Mouse (Mus musculus) forebrain, embryonic 12.5 days (tissue): ENCODE data around the gene Gm45015. TPM values are rescaled to one million over a fixed set of nuclear protein-coding genes. Genes with fewer than 3 reads are reported as not detected.
A peak's percentile ranks its signal among the peaks of the same experiment; 100 is the strongest.

ENCODE experiments used
- ATAC-seq: fragments of 200-750 bp; cut with Nextera tagmentation; 2 replicates; pipeline ENCODE4 v1.8.0; 2017; ENCODE audit warnings: moderate TSS enrichment; ENCODE audit not compliant: low FRiP score
- H3K27ac ChIP-seq: fragments of 300-500 bp; sonication (generic); 2 replicates; pipeline ENCODE4 v1.5.1; 2016; ENCODE audit warnings: mild to moderate bottlenecking
- H3K27me3 ChIP-seq: fragments of 300-500 bp; sonication (generic); 2 replicates; pipeline ENCODE4 v1.6.1; 2016; ENCODE audit warnings: mild to moderate bottlenecking
- H3K36me3 ChIP-seq: fragments of 300-500 bp; sonication (generic); replicated peaks from 2 replicates; pipeline ENCODE4 v1.6.1; 2016; ENCODE audit warnings: mild to moderate bottlenecking
- H3K4me1 ChIP-seq: fragments of 300-500 bp; sonication (generic); 2 replicates; pipeline ENCODE4 v1.6.1; 2016
- H3K4me2 ChIP-seq: fragments of 300-500 bp; sonication (generic); 2 replicates; pipeline ENCODE4 v1.6.1; 2016; ENCODE audit warnings: mild to moderate bottlenecking, moderate library complexity
- H3K4me3 ChIP-seq: fragments of 300-500 bp; sonication (generic); replicated peaks from 2 replicates; pipeline ENCODE4 v1.5.1; 2016; ENCODE audit warnings: mild to moderate bottlenecking
- H3K9ac ChIP-seq: fragments of 300-500 bp; sonication (generic); 2 replicates; pipeline ENCODE4 v1.6.1; 2016; ENCODE audit warnings: mild to moderate bottlenecking
- H3K9me3 ChIP-seq: fragments of 300-500 bp; sonication (generic); 2 replicates; pipeline ENCODE4 v1.6.1; 2016
- WGBS: fragments of 180-500 bp; shearing (Covaris S2); methylation state at CpG from one replicate; pipeline ENCODE4 v1.1.7; 2016; 5-methylcytosine and 5-hydroxymethylcytosine counted together
- polyA plus RNA-seq: library from polyadenylated mRNA; unstranded; fragments of >200 nt; fragmentation: Nextera tagmentation; extraction: Ambion mirVana; gene quantifications from 2 replicates; pipeline ENCODE4 v1.2.1, GENCODE M21; 2016

The Gm45015 gene
- not detected in 2 replicates for polyA plus RNA-seq

- Histone ChIP-seq H3K27me3 (0 out of 2 replicates have a peak, but pooled peaks cover 4% of the 10 kb centered on the region), H3K36me3 (no peaks in the 10 kb centered on the region), H3K9me3 (no peaks in the 10 kb centered on the region), H3K9ac (no peak within 1 kb of the TSS), H3K4me3 (no peak within 1 kb of the TSS), H3K4me1 (no peaks in the 10 kb centered on the region), H3K27ac (no peak within 1 kb of the TSS), H3K4me2 (no peak within 1 kb of the TSS)
- 90% methylated on average over 4 of the region's 4 CpGs for WGBS
- ATAC-seq = no peak
Observed at GRCm38 (mm10) chrX:73336740-73337139, at the start of gene Gm45015. Gene Gm45015, minus strand, starts transcription at chrX:73336840.

DNA sequence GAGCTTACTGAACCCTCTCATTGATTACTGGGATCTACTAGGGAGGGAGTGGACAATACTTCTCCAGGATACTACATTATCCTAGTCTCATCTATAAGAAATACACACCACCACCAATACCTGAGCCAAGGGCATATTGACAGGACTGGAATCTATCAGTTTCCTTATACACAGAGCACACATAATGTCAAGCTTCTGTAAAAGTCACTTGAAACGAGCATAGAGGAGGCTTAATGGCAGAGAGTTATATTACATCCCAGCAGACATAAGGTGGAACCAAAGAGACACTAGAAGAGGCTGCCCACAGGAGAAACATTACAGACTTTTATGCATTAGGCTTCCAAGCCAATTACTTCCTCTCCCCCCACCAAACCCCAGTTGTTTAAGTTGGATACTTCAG lies 48.3 kb upstream of the Gm45015 start:
- WGBS = 48% methylated on average over 1 of the region's 1 CpGs
- ATAC-seq = no peak
- H3K27ac ChIP-seq = no peak overlapping the region

GRCm38 (mm10) chrX:73384419-73384818 lies 47.8 kb upstream of the Gm45015 start:
- Histone ChIP-seq H3K9me3 (no peaks in the 10 kb centered on the region), H3K4me2 (no peak overlapping the region), H3K27ac (no peak overlapping the region), H3K27me3 (0 out of 2 replicates have a peak, but pooled peaks cover 4% of the 10 kb centered on the region), H3K36me3 (no peaks in the 10 kb centered on the region), H3K9ac (no peak overlapping the region), H3K4me3 (no peak overlapping the region), H3K4me1 (no peaks in the 10 kb centered on the region)
- ATAC-seq = peak; percentile 57
- 75% methylated on average over 6 of the region's 6 CpGs for WGBS

More for the DNA sequence above, 48.3 kb upstream of the Gm45015 start:
- no peaks in the 10 kb centered on the region for H3K36me3 ChIP-seq
- H3K27me3 ChIP-seq = 0 out of 2 replicates have a peak, but pooled peaks cover 4% of the 10 kb centered on the region
- H3K4me2 ChIP-seq = no peak overlapping the region
- H3K4me3 ChIP-seq = no peak overlapping the region
- H3K9me3 ChIP-seq = no peaks in the 10 kb centered on the region
- H3K4me1 ChIP-seq = no peaks in the 10 kb centered on the region
- no peak overlapping the region for H3K9ac ChIP-seq

DNA sequence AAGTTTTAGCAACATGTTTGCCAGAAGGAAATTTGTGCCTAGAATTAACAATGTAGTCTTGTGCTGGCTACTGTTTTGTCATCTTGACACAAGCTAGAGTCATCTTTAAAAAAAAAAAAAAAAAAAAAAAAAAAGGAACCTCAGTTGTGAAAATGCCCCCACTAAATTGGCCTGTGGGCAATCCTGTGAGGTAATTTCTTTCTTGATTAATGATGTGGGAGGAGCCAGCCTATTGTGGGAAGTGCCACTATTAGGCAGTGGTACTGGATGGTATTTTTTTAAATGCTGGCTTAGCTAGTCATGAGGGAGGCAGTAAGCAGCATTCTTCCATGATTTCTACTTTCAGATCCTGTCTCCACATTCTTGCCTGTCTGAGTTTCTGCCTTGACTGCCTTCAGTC lies 26.7 kb upstream of the Gm45015 start:
- Histone ChIP-seq H3K4me2 (no peak overlapping the region), H3K9ac (no peak overlapping the region), H3K36me3 (0 out of 2 replicates have a peak, but pooled peaks cover 5% of the 10 kb centered on the region), H3K4me1 (no peaks in the 10 kb centered on the region), H3K9me3 (no peaks in the 10 kb centered on the region), H3K27me3 (no peaks in the 10 kb centered on the region), H3K4me3 (no peak overlapping the region), H3K27ac (no peak overlapping the region)
- no peak for ATAC-seq

DNA sequence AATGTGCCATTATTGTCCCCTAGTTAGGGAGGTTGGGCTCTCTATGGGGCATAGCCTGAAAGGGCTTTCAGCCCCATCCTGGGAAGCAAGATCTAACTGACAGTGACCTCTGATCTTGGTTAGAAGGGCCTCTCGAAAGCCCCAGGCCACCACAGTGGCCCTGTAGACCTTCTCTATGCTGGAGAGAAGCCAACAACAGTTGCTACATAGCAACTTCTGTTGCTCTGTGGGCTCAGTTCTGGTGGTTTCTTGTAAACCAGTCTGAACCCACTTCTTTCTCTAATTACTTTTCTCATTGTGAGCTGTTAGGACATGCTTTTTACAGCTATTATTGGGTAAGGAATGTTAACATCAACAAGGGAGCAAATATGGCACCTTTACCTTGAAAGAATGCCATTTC lies 20.1 kb upstream of the Gm45015 start:
- 0 out of 2 replicates have a peak, but pooled peaks cover 5% of the 10 kb centered on the region for H3K9me3 ChIP-seq
- peaks cover 43% of the 10 kb centered on the region for H3K36me3 ChIP-seq
- WGBS = 100% methylated on average over 1 of the region's 1 CpGs
- H3K4me1 ChIP-seq = no peaks in the 10 kb centered on the region
- no peak overlapping the region for H3K4me2 ChIP-seq
- ATAC-seq = no peak
- no peak overlapping the region for H3K9ac ChIP-seq
- H3K4me3 ChIP-seq = no peak overlapping the region
- no peak overlapping the region for H3K27ac ChIP-seq
- no peaks in the 10 kb centered on the region for H3K27me3 ChIP-seq

DNA sequence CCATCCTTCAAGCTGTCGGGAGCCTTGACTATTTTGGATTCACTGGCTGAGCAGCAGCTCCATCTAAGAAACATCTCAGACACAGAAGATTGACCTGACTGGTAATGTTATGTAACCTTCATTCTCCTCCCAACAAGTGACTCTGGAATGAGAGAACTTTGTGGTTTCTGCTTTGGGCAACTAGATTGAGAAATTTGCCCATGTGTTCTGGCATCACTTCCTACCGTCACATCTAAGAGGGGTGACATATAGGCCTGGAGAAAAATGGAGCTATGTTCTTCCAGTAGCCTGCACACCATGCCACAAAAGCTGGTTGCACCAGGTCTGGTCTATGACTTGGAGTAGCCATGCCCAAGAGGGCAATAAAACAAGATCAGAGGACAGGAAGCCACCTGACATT lies 19.5 kb upstream of the Gm45015 start:
- WGBS = 94% methylated on average over 2 of the region's 2 CpGs
- ATAC-seq = no peak
- peaks cover 44% of the 10 kb centered on the region for H3K36me3 ChIP-seq

GRCm38 (mm10) chrX:73344346-73344745 lies 7.7 kb upstream of the Gm45015 start:
- 83% methylated on average over 1 of the region's 1 CpGs for WGBS

More for the DNA sequence above, 19.5 kb upstream of the Gm45015 start:
- Histone ChIP-seq H3K27ac (no peak overlapping the region), H3K9me3 (0 out of 2 replicates have a peak, but pooled peaks cover 5% of the 10 kb centered on the region), H3K9ac (no peak overlapping the region), H3K4me3 (no peak overlapping the region), H3K4me1 (no peaks in the 10 kb centered on the region), H3K4me2 (no peak overlapping the region), H3K27me3 (no peaks in the 10 kb centered on the region)

GRCm38 (mm10) chrX:73343802-73344201 lies 7.2 kb upstream of the Gm45015 start:
- Histone ChIP-seq H3K36me3 (no peaks in the 10 kb centered on the region), H3K4me2 (peak overlapping the region; percentile 60), H3K4me1 (peaks cover 6% of the 10 kb centered on the region), H3K9ac (no peak overlapping the region), H3K9me3 (no peaks in the 10 kb centered on the region), H3K4me3 (no peak overlapping the region), H3K27ac (no peak overlapping the region), H3K27me3 (no peaks in the 10 kb centered on the region)
- ATAC-seq = no peak
- WGBS = 100% methylated on average over 1 of the region's 1 CpGs

More at GRCm38 (mm10) chrX:73344346-73344745, 7.7 kb upstream of the Gm45015 start:
- no peak for ATAC-seq
- no peaks in the 10 kb centered on the region for H3K9me3 ChIP-seq
- H3K27me3 ChIP-seq = no peaks in the 10 kb centered on the region
- no peak overlapping the region for H3K27ac ChIP-seq
- H3K36me3 ChIP-seq = no peaks in the 10 kb centered on the region
- no peak overlapping the region for H3K4me3 ChIP-seq
- H3K4me2 ChIP-seq = no peak overlapping the region
- peaks cover 6% of the 10 kb centered on the region for H3K4me1 ChIP-seq
- no peak overlapping the region for H3K9ac ChIP-seq

DNA sequence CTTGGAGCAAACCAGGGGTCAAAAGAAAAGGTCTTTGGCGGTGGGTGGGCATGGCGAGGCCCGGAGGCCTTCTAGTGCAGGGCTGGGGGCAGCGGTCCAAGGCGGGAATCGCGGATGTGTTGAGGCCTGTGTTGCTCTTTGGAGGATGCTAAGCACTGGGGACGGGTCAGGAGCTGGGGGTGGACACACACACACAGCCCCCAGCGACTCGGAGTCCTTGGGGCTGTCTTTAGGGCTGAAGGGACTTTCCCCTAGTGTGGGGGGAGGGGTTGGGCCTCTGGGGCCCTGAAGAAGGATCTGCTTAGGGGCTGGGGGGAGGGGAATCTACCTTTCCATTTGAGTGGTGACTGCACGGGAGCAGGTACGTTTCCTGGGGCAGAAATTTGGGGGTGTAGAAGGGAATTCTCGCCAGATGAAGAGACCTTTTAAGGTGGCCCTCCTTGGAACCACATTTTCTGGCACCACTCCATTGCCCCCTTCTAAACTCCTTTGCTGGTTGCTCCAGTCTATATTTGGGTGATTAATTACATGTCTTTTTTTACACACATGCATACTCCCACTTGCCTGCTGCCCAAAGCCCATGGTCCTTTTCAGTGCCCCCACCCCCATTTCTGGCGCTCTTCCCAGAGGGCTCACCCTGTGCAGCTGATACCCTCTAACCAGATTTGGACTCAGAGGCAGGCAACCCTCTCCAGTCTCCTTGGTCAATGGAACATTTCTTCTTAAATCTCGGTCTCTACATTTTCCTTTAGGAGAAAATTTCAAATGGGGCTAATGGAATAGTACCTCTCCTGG lies 6.5 kb upstream of the Gm45015 start:
- WGBS = 27% methylated on average over 15 of the region's 15 CpGs

GRCm38 (mm10) chrX:73342483-73342895 lies 5.8 kb upstream of the Gm45015 start, which contains the start of gene Zfp275:
Gene Zfp275, plus strand, starts transcription at chrX:73342621.
- no peaks in the 10 kb centered on the region for H3K36me3 ChIP-seq
- H3K4me2 ChIP-seq = peak within 1 kb of the TSS; percentile 60
- ATAC-seq = peak; percentile 94
- peak within 1 kb of the TSS; percentile 68 for H3K9ac ChIP-seq
- H3K27ac ChIP-seq = peak within 1 kb of the TSS; percentile 56; the same call in 1 of the 2 replicates
- no peaks in the 10 kb centered on the region for H3K27me3 ChIP-seq
- 15% methylated on average over 36 of the region's 37 CpGs for WGBS
- no peaks in the 10 kb centered on the region for H3K9me3 ChIP-seq
- H3K4me1 ChIP-seq = peaks cover 6% of the 10 kb centered on the region
- H3K4me3 ChIP-seq = peak within 1 kb of the TSS; percentile 57

More for the DNA sequence above, 6.5 kb upstream of the Gm45015 start:
- H3K4me3 ChIP-seq = peak overlapping the region; percentile 57
- H3K27ac ChIP-seq = 0 out of 2 replicates have a peak overlapping the region, but pooled peaks have one; percentile 56
- peaks cover 6% of the 10 kb centered on the region for H3K4me1 ChIP-seq
- H3K4me2 ChIP-seq = peak overlapping the region; percentile 60
- no peaks in the 10 kb centered on the region for H3K27me3 ChIP-seq
- no peaks in the 10 kb centered on the region for H3K36me3 ChIP-seq
- peak overlapping the region; percentile 68 for H3K9ac ChIP-seq
- no peaks in the 10 kb centered on the region for H3K9me3 ChIP-seq
- peak; percentile 67 for ATAC-seq

DNA sequence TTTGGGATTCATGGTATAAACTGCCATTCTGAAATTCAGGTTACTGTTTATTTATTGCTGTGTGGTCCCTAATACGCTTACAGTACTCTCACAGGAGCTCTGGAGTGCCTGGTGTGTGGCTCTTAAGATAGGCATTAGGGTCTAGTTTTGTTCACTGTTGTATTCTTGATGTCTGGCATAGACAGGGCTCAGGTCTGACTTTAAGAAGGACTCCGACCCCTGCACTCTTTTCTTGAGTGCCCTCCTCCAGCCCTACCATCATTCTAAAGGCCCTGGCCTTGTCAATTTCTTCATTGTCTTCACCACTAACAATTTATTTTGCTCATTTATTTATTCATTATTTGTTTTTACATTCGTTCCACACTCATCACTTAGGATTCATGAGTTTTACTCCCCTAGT lies 5.4 kb upstream of the Gm45015 start:
- Histone ChIP-seq H3K9me3 (no peaks in the 10 kb centered on the region), H3K4me2 (peak overlapping the region; percentile 60), H3K27me3 (no peaks in the 10 kb centered on the region), H3K4me1 (peaks cover 6% of the 10 kb centered on the region), H3K27ac (no peak overlapping the region), H3K9ac (peak overlapping the region; percentile 68), H3K4me3 (peak overlapping the region; percentile 57), H3K36me3 (no peaks in the 10 kb centered on the region)
- WGBS = 35% methylated on average over 3 of the region's 3 CpGs
- ATAC-seq = peak; percentile 44

- Histone ChIP-seq H3K27ac (no peak overlapping the region), H3K9me3 (no peaks in the 10 kb centered on the region), H3K27me3 (0 out of 2 replicates have a peak, but pooled peaks cover 2% of the 10 kb centered on the region), H3K9ac (no peak overlapping the region), H3K36me3 (no peaks in the 10 kb centered on the region), H3K4me2 (no peak overlapping the region), H3K4me1 (peaks cover 6% of the 10 kb centered on the region), H3K4me3 (no peak overlapping the region)
- no peak for ATAC-seq
- 50% methylated on average over 1 of the region's 1 CpGs for WGBS
Observed at GRCm38 (mm10) chrX:73341473-73341872, 4.8 kb upstream of the Gm45015 start.
